Mouse (Mus musculus) heart, embryonic 15.5 days (tissue): Measurements from ENCODE around the gene Zbtb6. TPM values are rescaled to one million over a fixed set of nuclear protein-coding genes. Genes with fewer than 3 reads are reported as not detected.

ENCODE experiments used
- polyA plus RNA-seq: library from polyadenylated mRNA; unstranded; fragments of >200 nt; fragmentation: Nextera tagmentation; extraction: Ambion mirVana; gene quantifications from 2 replicates; pipeline ENCODE4 v1.2.1, GENCODE M21; 2015

The Zbtb6 gene
- polyA plus RNA-seq, 1 experiment from 2014 or later: 3.3 TPM

Other genes starting within 250 kb of the Zbtb6 start
- not detected in 2 replicates for gene Olfr366, start 231.6 kb downstream of the Zbtb6 start, polyA plus RNA-seq
- not detected in 2 replicates for gene Olfr368, start 116.7 kb downstream of the Zbtb6 start, polyA plus RNA-seq
- gene Pdcl, start 83.8 kb downstream of the Zbtb6 start, polyA plus RNA-seq: 30.3 and 31.6 TPM in 2 replicates
- gene Rc3h2, start 20.3 kb downstream of the Zbtb6 start, polyA plus RNA-seq: 9.2 and 11.4 TPM in 2 replicates
- gene Zbtb26, start within 50 bp of the Zbtb6 start, polyA plus RNA-seq: 3.9 and 4.8 TPM in 2 replicates
- 25.3 and 25.9 TPM in 2 replicates for gene Rabgap1, start 108 bp upstream of the Zbtb6 start, polyA plus RNA-seq
- 0.58 and 1.3 TPM in 2 replicates for gene Gpr21, start 73.2 kb upstream of the Zbtb6 start, polyA plus RNA-seq